Mouse (Mus musculus) heart, adult 2 months (tissue): ENCODE measurements around the gene Uck2. TPM values are rescaled to one million over a fixed set of nuclear protein-coding genes. Genes with fewer than 3 reads are reported as not detected.
A peak's percentile ranks its signal among the peaks of the same experiment; 100 is the strongest.

Experiments
- DNase-seq, 2 experiments: peaks; one replicate each; pipeline ENCODE4 v3.0.0; 2021
- H3K27ac ChIP-seq: fragments of 200-600 bp; 2 replicates; pipeline ENCODE4 v1.8.1; 2022
- H3K27me3 ChIP-seq: fragments of 200-500 bp; 2 replicates; pipeline ENCODE4 v1.6.1; 2012; ENCODE audit warnings: mild to moderate bottlenecking, low read length, inconsistent platforms, mixed read lengths; ENCODE audit not compliant: control insufficient read depth, insufficient read depth
- H3K36me3 ChIP-seq: fragments of 200-500 bp; 2 replicates; pipeline ENCODE4 v1.6.1; 2012; ENCODE audit warnings: low read length, inconsistent platforms; ENCODE audit not compliant: control insufficient read depth, insufficient read depth
- H3K4me1 ChIP-seq: fragments of 200-500 bp; 2 replicates; pipeline ENCODE4 v1.6.1; 2011; ENCODE audit warnings: low read length; ENCODE audit not compliant: control insufficient read depth, insufficient read depth
- H3K4me3 ChIP-seq: fragments of 200-600 bp; 2 replicates; pipeline ENCODE4 v1.8.1; 2022
- H3K79me2 ChIP-seq: fragments of 200-500 bp; replicated peaks from 2 replicates; pipeline ENCODE4 v1.6.1; 2012; ENCODE audit warnings: mild to moderate bottlenecking, inconsistent platforms, low read length, moderate library complexity, mixed read lengths; ENCODE audit not compliant: control insufficient read depth, insufficient read depth
- H3K9ac ChIP-seq: fragments of 200-500 bp; 2 replicates; pipeline ENCODE4 v1.6.1; 2012; ENCODE audit warnings: low read depth, mild to moderate bottlenecking, control low read depth, inconsistent platforms, low read length, mixed read lengths
- CTCF ChIP-seq: fragments of 200-600 bp; IDR thresholded peaks from 2 replicates; pipeline ENCODE4 v1.8.1; 2022; ENCODE audit warnings: antibody characterized with exemption, mild to moderate bottlenecking, moderate library complexity
- EP300 ChIP-seq: fragments of 200-500 bp; IDR thresholded peaks from 2 replicates; pipeline ENCODE4 v1.6.1; 2011; ENCODE audit warnings: low read depth, low read length, control low read depth; ENCODE audit not compliant: insufficient read depth
- POLR2A ChIP-seq: fragments of 200-500 bp; IDR thresholded peaks from 2 replicates; pipeline ENCODE4 v1.6.1; 2011; ENCODE audit warnings: mild to moderate bottlenecking, low read depth, low read length, control low read depth; ENCODE audit not compliant: insufficient read depth
- WGBS: fragments of 180-500 bp; shearing (Covaris S2); methylation state at CpG from one replicate; pipeline ENCODE4 v1.1.7; 2018; 5-methylcytosine and 5-hydroxymethylcytosine counted together
- intact Hi-C: fragments of 180-260 bp; cut with DNase I; formaldehyde crosslinking; loops from one replicate; pipeline ENCODE4 v1.15.1; 2025
- polyA plus RNA-seq: library from polyadenylated mRNA; depleted of rRNA; stranded (reverse); fragments of >200 nt; gene quantifications from 2 replicates; pipeline ENCODE4 v1.2.3, GENCODE M21; 2012
- total RNA-seq, 2 experiments: library from RNA; stranded (reverse); gene quantifications; 2 replicates each; pipeline ENCODE4 v1.2.3; 2021

Gene Uck2
- total and polyA plus RNA-seq, 3 experiments, result 21.4 to 57.6 (median 45.9) TPM

DNA sequence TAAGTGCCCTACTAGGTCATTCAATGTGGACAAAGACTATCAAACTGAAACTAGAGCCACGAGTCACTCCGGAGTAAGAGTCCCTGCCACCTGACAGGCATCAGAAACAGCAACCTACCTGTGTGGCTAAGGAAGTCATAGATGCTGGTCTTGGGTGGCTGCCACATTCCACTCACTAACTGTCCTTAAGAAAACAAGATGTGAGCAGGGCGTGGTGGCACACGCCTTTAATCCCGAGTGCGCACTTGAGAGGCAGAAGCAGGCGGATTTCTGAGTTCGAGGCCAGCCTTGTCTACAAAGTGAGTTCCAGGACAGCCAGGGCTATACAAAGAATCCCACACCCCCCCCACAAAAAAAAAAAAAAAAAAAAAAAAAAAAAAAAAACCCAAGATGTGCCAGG, 35.2 kb downstream of the Uck2 start:
- Histone ChIP-seq H3K4me1 (peaks cover 4% of the 10 kb centered on the region), H3K79me2 (0 out of 2 replicates have a peak, but pooled peaks cover 1% of the 10 kb centered on the region), H3K27ac (no peak overlapping the region), H3K9ac (no peak overlapping the region), H3K27me3 (no peaks in the 10 kb centered on the region), H3K4me3 (no peak overlapping the region), H3K36me3 (no peaks in the 10 kb centered on the region)
- 84% methylated on average over 8 of the region's 8 CpGs for WGBS
- DNase-seq, result no peak
- intact Hi-C loops, result no loop called here
- TF ChIP-seq EP300 (no peak), CTCF (no peak), POLR2A (no peak)

DNA sequence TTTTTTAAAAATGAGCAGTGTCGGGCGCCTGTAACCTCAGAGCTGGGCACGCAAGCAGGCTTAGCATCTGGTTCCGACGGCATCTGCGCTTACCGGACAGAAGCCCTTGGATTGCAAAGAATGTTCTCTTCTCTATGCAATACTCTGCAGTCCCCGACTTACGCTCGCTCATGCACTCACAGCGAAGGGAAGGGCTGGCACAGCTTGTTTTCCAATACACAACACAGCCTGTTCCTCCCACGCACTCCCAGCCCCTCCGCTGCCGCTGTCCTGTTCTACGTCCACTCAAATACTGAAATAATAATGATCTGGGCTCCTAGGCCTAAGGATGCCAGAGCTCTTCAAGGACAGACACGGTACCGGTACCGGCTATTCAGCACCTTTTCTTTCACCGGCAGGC, 35.9 kb downstream of the Uck2 start:
- intact Hi-C loops, result no loop called here
- WGBS, result 66% methylated on average over 19 of the region's 19 CpGs
- Histone ChIP-seq H3K79me2 (0 out of 2 replicates have a peak, but pooled peaks cover 1% of the 10 kb centered on the region), H3K36me3 (no peaks in the 10 kb centered on the region), H3K27ac (no peak overlapping the region), H3K4me1 (peaks cover 4% of the 10 kb centered on the region), H3K27me3 (no peaks in the 10 kb centered on the region), H3K9ac (no peak overlapping the region), H3K4me3 (no peak overlapping the region)
- TF ChIP-seq POLR2A, result no peak
- no peak for TF ChIP-seq EP300
- TF ChIP-seq CTCF, result no peak
- DNase-seq, result no peak

DNA sequence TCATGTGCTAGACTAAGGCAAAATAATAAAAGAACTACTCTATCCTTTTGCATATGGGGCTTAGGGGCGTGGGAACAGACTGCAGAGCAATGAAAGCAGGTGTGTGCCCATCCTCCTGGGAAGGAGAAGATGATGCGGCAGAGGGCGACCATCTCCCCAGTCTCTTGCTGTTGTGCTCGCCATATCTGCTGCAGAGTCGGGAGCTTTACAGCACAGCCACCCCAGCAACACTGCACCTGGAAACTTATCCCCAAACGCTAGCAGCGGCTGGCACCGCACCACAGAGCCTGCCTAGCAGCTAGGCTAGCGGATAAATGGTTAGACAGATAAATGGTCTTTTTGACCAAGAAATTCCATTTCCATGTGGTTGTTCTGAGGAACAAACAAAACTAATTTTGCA, 37.2 kb downstream of the Uck2 start:
- Histone ChIP-seq H3K4me1 (peaks cover 4% of the 10 kb centered on the region), H3K4me3 (no peak overlapping the region), H3K9ac (no peak overlapping the region), H3K36me3 (no peaks in the 10 kb centered on the region), H3K27ac (no peak overlapping the region), H3K79me2 (0 out of 2 replicates have a peak, but pooled peaks cover 1% of the 10 kb centered on the region), H3K27me3 (no peaks in the 10 kb centered on the region)
- no peak for DNase-seq
- intact Hi-C loops, result no loop called here
- 82% methylated on average over 9 of the region's 9 CpGs for WGBS
- TF ChIP-seq POLR2A, result no peak
- TF ChIP-seq CTCF, result no peak
- TF ChIP-seq EP300, result no peak

DNA sequence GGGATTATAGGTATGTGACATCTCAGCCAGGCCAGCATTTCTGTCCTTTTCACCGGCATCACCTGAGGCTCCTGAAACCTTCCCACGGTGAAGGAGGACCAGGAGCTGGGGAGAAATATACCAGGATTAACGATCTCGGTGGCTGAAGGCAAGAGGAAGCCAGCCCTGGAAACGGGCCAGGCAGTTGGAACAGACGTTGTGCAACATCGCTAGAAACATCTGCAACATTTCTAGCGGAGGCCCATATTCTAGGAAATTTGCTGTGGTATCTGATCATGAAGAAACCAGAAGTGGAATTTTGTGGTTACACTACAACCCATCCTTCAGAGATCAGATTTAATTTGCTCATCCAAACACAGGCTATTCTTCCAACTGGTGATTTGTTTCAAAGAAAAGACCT, 38.1 kb downstream of the Uck2 start:
- no peak overlapping the region for H3K27ac ChIP-seq
- 16% methylated on average over 8 of the region's 8 CpGs for WGBS

DNA sequence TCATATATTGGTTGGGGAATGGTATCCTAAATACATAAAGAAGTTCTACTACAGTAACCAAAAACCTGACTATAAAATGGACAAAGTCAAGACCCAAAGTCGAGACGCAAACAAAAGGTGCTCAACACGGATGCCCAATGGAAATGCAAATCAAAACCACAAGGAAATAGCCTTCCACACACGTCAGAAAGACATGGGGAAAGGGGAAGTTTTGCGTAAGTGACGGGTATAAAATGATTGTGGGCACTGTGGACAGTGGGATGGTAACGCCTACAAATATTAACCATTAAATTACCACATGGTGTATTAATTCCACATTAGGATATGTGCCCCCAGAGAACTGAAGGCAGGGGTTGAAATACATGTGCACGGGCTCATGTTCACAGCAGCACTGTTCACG, 38.8 kb downstream of the Uck2 start:
- Histone ChIP-seq H3K36me3 (no peaks in the 10 kb centered on the region), H3K79me2 (0 out of 2 replicates have a peak, but pooled peaks cover 1% of the 10 kb centered on the region), H3K4me1 (peaks cover 4% of the 10 kb centered on the region), H3K27me3 (no peaks in the 10 kb centered on the region), H3K9ac (no peak overlapping the region), H3K27ac (no peak overlapping the region), H3K4me3 (no peak overlapping the region)
- TF ChIP-seq EP300 (no peak), POLR2A (no peak), CTCF (no peak)
- WGBS, result 81% methylated on average over 9 of the region's 9 CpGs
- intact Hi-C loops, result no loop called here
- DNase-seq, result no peak

More for the DNA sequence above, 38.1 kb downstream of the Uck2 start:
- no peak overlapping the region for H3K9ac ChIP-seq
- intact Hi-C loops, result no loop called here
- no peak overlapping the region for H3K4me3 ChIP-seq
- no peaks in the 10 kb centered on the region for H3K36me3 ChIP-seq
- peak; percentile 76 to 80 for DNase-seq
- peaks cover 4% of the 10 kb centered on the region for H3K4me1 ChIP-seq
- TF ChIP-seq EP300 (0 out of 2 replicates have a peak, but pooled peaks have one; percentile 33), CTCF (no peak)
- H3K79me2 ChIP-seq, result 0 out of 2 replicates have a peak, but pooled peaks cover 1% of the 10 kb centered on the region
- no peaks in the 10 kb centered on the region for H3K27me3 ChIP-seq

DNA sequence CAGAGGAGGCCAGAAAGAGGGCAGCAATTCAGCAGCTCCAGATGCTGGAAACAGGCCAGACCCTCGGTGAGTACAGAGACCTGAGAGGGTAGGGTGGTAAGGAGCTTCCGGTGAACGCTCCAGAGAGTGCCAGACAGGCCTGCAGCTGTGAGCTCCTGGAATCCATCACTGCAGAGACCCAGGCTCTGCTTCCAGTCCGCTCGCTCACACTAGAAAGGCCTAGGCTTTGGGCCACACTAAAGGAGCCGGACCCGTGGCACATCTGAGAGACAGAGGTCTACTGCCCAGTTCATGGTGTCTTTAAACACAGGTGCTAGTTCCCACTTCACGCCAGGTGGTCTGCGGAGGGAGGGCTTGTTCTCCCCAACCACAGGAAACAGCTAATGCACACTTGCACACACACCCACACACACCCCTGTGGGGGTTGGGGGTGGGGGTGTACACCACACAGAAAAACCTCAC, 39.9 kb downstream of the Uck2 start:
- Histone ChIP-seq H3K9ac (no peak overlapping the region), H3K27me3 (no peaks in the 10 kb centered on the region), H3K79me2 (0 out of 2 replicates have a peak, but pooled peaks cover 1% of the 10 kb centered on the region), H3K36me3 (no peaks in the 10 kb centered on the region), H3K27ac (no peak overlapping the region), H3K4me1 (peaks cover 4% of the 10 kb centered on the region), H3K4me3 (no peak overlapping the region)
- intact Hi-C loops, result no loop called here
- DNase-seq, result peak in 1 of 2 experiments; percentile 51
- TF ChIP-seq EP300, result no peak
- TF ChIP-seq CTCF, result no peak
- no peak for TF ChIP-seq POLR2A
- 60% methylated on average over 9 of the region's 9 CpGs for WGBS
